Mouse (Mus musculus) liver, adult 2 months (tissue): ENCODE measurements around the gene Chrm2. TPM values are rescaled to one million over a fixed set of nuclear protein-coding genes. Genes with fewer than 3 reads are reported as not detected.

Experiments
- DNase-seq: peaks from one replicate; pipeline ENCODE4 v3.0.0-alpha.2; 2011; ENCODE audit warnings: low read depth, low spot score; ENCODE audit errors: extremely low read depth
- H3K27ac ChIP-seq: fragments of 200-500 bp; replicated peaks from 2 replicates; pipeline ENCODE4 v1.5.1; 2012; ENCODE audit warnings: low read depth, mild to moderate bottlenecking, control low read depth, inconsistent platforms, low read length; ENCODE audit not compliant: insufficient read depth
- H3K27me3 ChIP-seq: fragments of 200-500 bp; 2 replicates; pipeline ENCODE4 v1.6.1; 2012; ENCODE audit warnings: mild to moderate bottlenecking, moderate library complexity, low read length, inconsistent platforms; ENCODE audit not compliant: control insufficient read depth, insufficient read depth
- H3K36me3 ChIP-seq: fragments of 200-500 bp; 2 replicates; pipeline ENCODE4 v1.6.1; 2012; ENCODE audit warnings: low read length, inconsistent platforms; ENCODE audit not compliant: control insufficient read depth, insufficient read depth
- H3K4me1 ChIP-seq: fragments of 200-500 bp; 2 replicates; pipeline ENCODE4 v1.6.1; 2011; ENCODE audit warnings: low read length; ENCODE audit not compliant: control insufficient read depth, insufficient read depth
- H3K4me3 ChIP-seq: fragments of 200-500 bp; 2 replicates; pipeline ENCODE4 v1.5.1; 2011; ENCODE audit warnings: low read depth, mild to moderate bottlenecking, control low read depth, low read length, moderate library complexity; ENCODE audit not compliant: insufficient read depth
- H3K79me2 ChIP-seq: fragments of 200-500 bp; 2 replicates; pipeline ENCODE4 v1.6.1; 2012; ENCODE audit warnings: inconsistent platforms, mild to moderate bottlenecking, low read length, moderate library complexity; ENCODE audit not compliant: control insufficient read depth, insufficient read depth
- H3K9ac ChIP-seq: fragments of 200-500 bp; 2 replicates; pipeline ENCODE4 v1.6.1; 2012; ENCODE audit warnings: low read depth, mild to moderate bottlenecking, control low read depth, inconsistent platforms, low read length
- CTCF ChIP-seq: fragments of 200-500 bp; IDR thresholded peaks from 2 replicates; pipeline ENCODE4 v1.5.1; 2011; ENCODE audit warnings: low read depth, low read length, control low read depth
- POLR2A ChIP-seq: fragments of 200-500 bp; IDR thresholded peaks from 2 replicates; pipeline ENCODE4 v1.6.1; 2011; ENCODE audit warnings: low read length, control low read depth; ENCODE audit not compliant: insufficient read depth; ENCODE audit errors: extremely low read depth
- WGBS: fragments of 180-500 bp; shearing (Covaris S2); methylation state at CpG from one replicate; pipeline ENCODE4 v1.1.7; 2018; 5-methylcytosine and 5-hydroxymethylcytosine counted together
- polyA plus RNA-seq: library from polyadenylated mRNA; depleted of rRNA; stranded (reverse); fragments of >200 nt; gene quantifications from 2 replicates; pipeline ENCODE4 v1.2.3, GENCODE M21; 2012
- total RNA-seq: library from RNA; depleted of rRNA; stranded (reverse); fragments of >200 nt; gene quantifications from 2 replicates; pipeline ENCODE4 v1.2.3, GENCODE M21; 2014

Gene Chrm2
- total and polyA plus RNA-seq, 2 experiments, result under 0.01 to 0.01 TPM

DNA sequence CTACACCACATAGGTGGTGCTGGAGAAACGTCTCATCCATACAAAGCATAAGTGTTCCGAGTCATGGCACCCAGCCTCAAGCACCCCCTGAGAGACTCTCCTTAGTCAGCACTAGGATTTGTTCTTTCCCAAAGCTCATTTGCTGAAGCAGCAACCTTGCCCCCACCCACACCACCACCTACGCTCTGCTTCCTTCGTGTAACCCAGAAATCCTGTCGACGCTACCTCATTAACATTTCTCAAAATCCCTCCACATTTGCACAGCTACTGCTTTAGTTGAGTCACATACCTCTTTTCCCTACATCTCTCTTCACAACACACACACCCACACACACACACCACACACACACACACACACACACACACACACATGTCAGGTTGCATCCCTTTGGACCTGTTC is 50.1 kb downstream of the Chrm2 start:
- no peak for DNase-seq

GRCm38 (mm10) chr6:36439218-36439617 is 51.3 kb downstream of the Chrm2 start:
- H3K79me2 ChIP-seq, result no peaks in the 10 kb centered on the region
- DNase-seq, result no peak
- 79% methylated on average over 2 of the region's 2 CpGs for WGBS
- no peak overlapping the region for H3K27ac ChIP-seq
- H3K9ac ChIP-seq, result no peak overlapping the region
- no peak overlapping the region for H3K4me3 ChIP-seq
- H3K27me3 ChIP-seq, result no peaks in the 10 kb centered on the region
- no peaks in the 10 kb centered on the region for H3K36me3 ChIP-seq
- H3K4me1 ChIP-seq, result no peaks in the 10 kb centered on the region
- TF ChIP-seq CTCF, result no peak

More for the DNA sequence above, 50.1 kb downstream of the Chrm2 start:
- no peak overlapping the region for H3K27ac ChIP-seq
- no peaks in the 10 kb centered on the region for H3K36me3 ChIP-seq
- TF ChIP-seq POLR2A (no peak), CTCF (no peak)
- no peaks in the 10 kb centered on the region for H3K4me1 ChIP-seq
- H3K79me2 ChIP-seq, result no peaks in the 10 kb centered on the region
- H3K27me3 ChIP-seq, result no peaks in the 10 kb centered on the region
- 90% methylated on average over 6 of the region's 6 CpGs for WGBS
- H3K4me3 ChIP-seq, result no peak overlapping the region
- H3K9ac ChIP-seq, result no peak overlapping the region

DNA sequence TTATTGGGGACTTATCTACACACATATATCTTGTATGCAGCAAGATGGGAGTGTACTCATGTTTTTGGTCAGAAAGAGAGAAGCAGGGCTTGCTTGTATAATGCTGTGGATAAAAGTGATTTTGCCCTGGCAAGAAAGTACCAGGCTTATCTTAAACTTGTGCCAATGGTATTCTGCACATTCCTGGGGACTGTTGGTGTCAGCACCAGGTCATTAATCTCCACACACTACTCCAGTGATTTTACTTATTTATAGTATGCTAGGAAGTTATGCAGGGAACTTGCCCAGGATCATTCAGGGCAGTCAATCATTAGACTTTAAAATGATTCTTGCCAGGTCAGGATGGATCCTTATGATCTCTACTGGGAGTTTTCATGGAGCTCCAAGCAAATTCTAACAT is 63.6 kb downstream of the Chrm2 start:
- Histone ChIP-seq H3K36me3 (no peaks in the 10 kb centered on the region), H3K27ac (no peak overlapping the region), H3K79me2 (no peaks in the 10 kb centered on the region), H3K4me1 (no peaks in the 10 kb centered on the region), H3K4me3 (no peak overlapping the region), H3K27me3 (no peaks in the 10 kb centered on the region), H3K9ac (no peak overlapping the region)
- DNase-seq, result no peak
- TF ChIP-seq CTCF (no peak), POLR2A (no peak)

DNA sequence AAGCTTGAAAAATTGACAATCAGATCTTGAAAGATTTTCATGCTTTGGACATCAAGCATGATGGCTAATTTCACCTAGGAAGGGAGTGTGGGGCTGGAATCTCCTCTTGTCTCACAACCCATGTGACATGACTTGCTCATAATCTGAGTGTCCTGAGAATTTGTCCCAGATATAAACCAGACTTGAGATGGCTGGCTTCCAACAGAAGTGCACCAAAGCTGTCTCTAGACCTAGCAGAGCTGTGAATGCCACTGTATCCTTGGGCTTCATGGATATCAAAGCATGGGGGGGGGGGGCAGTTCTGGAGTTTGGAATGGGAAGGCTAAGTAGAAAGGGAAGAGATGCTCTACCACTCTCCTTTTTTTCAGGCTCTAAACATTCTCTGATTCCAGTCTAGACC is 67.2 kb downstream of the Chrm2 start:
- H3K27me3 ChIP-seq, result no peaks in the 10 kb centered on the region
- H3K9ac ChIP-seq, result no peak overlapping the region
- TF ChIP-seq CTCF, result no peak
- TF ChIP-seq POLR2A, result no peak
- no peak overlapping the region for H3K4me3 ChIP-seq
- no peaks in the 10 kb centered on the region for H3K4me1 ChIP-seq
- no peak for DNase-seq
- no peak overlapping the region for H3K27ac ChIP-seq
- no peaks in the 10 kb centered on the region for H3K36me3 ChIP-seq
- H3K79me2 ChIP-seq, result no peaks in the 10 kb centered on the region

DNA sequence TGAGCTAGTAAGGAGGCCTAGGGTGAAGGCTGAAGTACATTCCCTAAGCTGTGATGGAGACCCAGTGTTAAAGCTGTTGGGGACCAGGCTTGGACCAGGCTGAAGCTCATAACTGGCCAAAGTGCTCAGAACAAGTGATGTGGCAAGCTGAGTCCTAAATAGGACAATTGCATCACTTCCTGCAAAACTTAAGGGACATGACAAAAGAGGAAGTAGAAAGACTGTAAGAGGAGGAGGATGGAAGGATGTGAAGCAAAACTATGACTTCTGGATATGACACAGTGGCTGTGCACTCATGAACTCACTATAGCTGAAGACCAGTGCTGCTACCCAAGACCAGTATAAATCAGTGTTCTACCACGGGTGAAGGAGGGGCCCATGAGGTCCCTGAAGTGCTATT is 69.1 kb downstream of the Chrm2 start:
- WGBS, result 44% methylated on average over 1 of the region's 1 CpGs
- DNase-seq, result no peak
- no peaks in the 10 kb centered on the region for H3K4me1 ChIP-seq

GRCm38 (mm10) chr6:36464008-36464407 is 76.1 kb downstream of the Chrm2 start:
- Histone ChIP-seq H3K27ac (no peak overlapping the region), H3K4me3 (no peak overlapping the region), H3K79me2 (no peaks in the 10 kb centered on the region), H3K36me3 (no peaks in the 10 kb centered on the region), H3K9ac (no peak overlapping the region), H3K4me1 (no peaks in the 10 kb centered on the region), H3K27me3 (no peaks in the 10 kb centered on the region)
- 84% methylated on average over 3 of the region's 3 CpGs for WGBS
- no peak for DNase-seq
- TF ChIP-seq POLR2A (no peak), CTCF (no peak)

More for the DNA sequence above, 69.1 kb downstream of the Chrm2 start:
- no peak overlapping the region for H3K4me3 ChIP-seq
- no peaks in the 10 kb centered on the region for H3K27me3 ChIP-seq
- H3K27ac ChIP-seq, result no peak overlapping the region
- no peak for TF ChIP-seq POLR2A
- no peak for TF ChIP-seq CTCF
- no peak overlapping the region for H3K9ac ChIP-seq
- H3K79me2 ChIP-seq, result no peaks in the 10 kb centered on the region
- H3K36me3 ChIP-seq, result no peaks in the 10 kb centered on the region
